Mouse (Mus musculus) liver, embryonic 14.5 days (tissue): ENCODE measurements at regions not wholly inside any gene's neighbourhood (a gene's known extent, or its start where the extent isn't known, plus 50 kb on each side); places are given as distances from the start of the nearest gene placed in this dataset.

Experiments used
- ATAC-seq: fragments of 200-750 bp; cut with Nextera tagmentation; 2 replicates; pipeline ENCODE4 v1.8.0; 2017; ENCODE audit warnings: moderate number of reproducible peaks, mild to moderate bottlenecking, moderate library complexity; ENCODE audit not compliant: insufficient read depth
- DNase-seq, 3 experiments: peaks; one replicate each; pipeline ENCODE4 v3.0.0-alpha.2; 2012 to 2013; ENCODE audit warnings: low read depth in 3 of 3, low spot score in 3 of 3
- H3K27ac ChIP-seq: fragments of 300-500 bp; sonication (generic); 2 replicates; pipeline ENCODE4 v1.5.1; 2014; ENCODE audit warnings: moderate library complexity, mild to moderate bottlenecking, control low read depth, inconsistent platforms
- H3K27me3 ChIP-seq: fragments of 300-500 bp; sonication (generic); 2 replicates; pipeline ENCODE4 v1.6.1; 2014; ENCODE audit warnings: mild to moderate bottlenecking, low read length, moderate library complexity; ENCODE audit not compliant: control insufficient read depth, insufficient read depth
- H3K36me3 ChIP-seq: fragments of 300-500 bp; sonication (generic); replicated peaks from 2 replicates; pipeline ENCODE4 v1.6.1; 2014; ENCODE audit warnings: low read depth; ENCODE audit not compliant: control insufficient read depth, insufficient read depth
- H3K4me1 ChIP-seq, 2 experiments: fragments of 200-500 bp in 1 of 2; fragments of 300-500 bp in 1 of 2; sonication (generic) in 1 of 2; replicated peaks; 2 replicates each; pipeline ENCODE4 v1.6.1; 2012 to 2014; ENCODE audit warnings: antibody characterized with exemption in 1 of 2, inconsistent platforms in 1 of 2, low read length in 1 of 2; ENCODE audit not compliant: control insufficient read depth in 2 of 2, insufficient read depth in 2 of 2
- H3K4me2 ChIP-seq: fragments of 300-500 bp; sonication (generic); 2 replicates; pipeline ENCODE4 v1.6.1; 2014; ENCODE audit warnings: low read depth, mild to moderate bottlenecking, control low read depth, moderate library complexity
- H3K4me3 ChIP-seq, 2 experiments: fragments of 200-500 bp in 1 of 2; fragments of 300-500 bp in 1 of 2; sonication (generic) in 1 of 2; 2 replicates each; pipeline ENCODE4 v1.5.1; 2012 to 2014; ENCODE audit warnings: low read depth in 2 of 2, low read length in 2 of 2, mild to moderate bottlenecking in 2 of 2, control low read depth in 1 of 2, inconsistent platforms in 1 of 2, moderate library complexity in 1 of 2; ENCODE audit not compliant: insufficient read depth in 1 of 2
- H3K9ac ChIP-seq: fragments of 300-500 bp; sonication (generic); replicated peaks from 2 replicates; pipeline ENCODE4 v1.6.1; 2014; ENCODE audit warnings: mild to moderate bottlenecking, control low read depth, moderate library complexity
- H3K9me3 ChIP-seq: fragments of 300-500 bp; sonication (generic); 2 replicates; pipeline ENCODE4 v1.6.1; 2016; ENCODE audit warnings: low read length, mixed read lengths; ENCODE audit not compliant: control insufficient read depth
- CTCF ChIP-seq: IDR thresholded peaks from 2 replicates; pipeline ENCODE4 v1.5.1; 2016; ENCODE audit warnings: antibody characterized with exemption, low read depth, control low read depth
- EP300 ChIP-seq: IDR thresholded peaks from 2 replicates; pipeline ENCODE4 v1.6.1; 2016; ENCODE audit warnings: antibody characterized with exemption, low read depth
- WGBS: fragments of 180-500 bp; shearing (Covaris S2); extraction: QIAGEN DNeasy Blood & Tissue Kit; methylation state at CpG from one replicate; pipeline ENCODE4 v1.1.7; 2014; ENCODE audit not compliant: insufficient replicate concordance; 5-methylcytosine and 5-hydroxymethylcytosine counted together

DNA sequence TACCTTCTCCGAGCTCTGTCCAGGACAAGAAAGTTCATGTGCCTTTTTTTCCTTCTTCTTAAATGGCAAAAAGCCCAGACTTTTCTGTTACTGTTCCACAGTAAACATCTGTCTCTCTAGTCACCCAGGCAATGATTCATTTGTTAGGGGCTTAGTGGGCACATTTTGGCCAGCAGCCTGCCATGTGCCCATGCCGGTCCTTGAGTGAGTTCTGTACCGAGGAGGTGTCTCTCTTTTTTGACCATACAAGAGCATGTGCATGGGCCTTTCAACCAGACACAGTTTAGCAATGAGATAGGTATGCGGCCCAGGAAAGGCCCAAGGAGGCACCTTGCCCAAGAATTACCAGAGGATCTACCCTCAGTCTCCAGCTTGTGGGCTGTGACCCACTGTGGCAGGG, 551.0 kb upstream of the Hsf2 start:
- WGBS, result 70% methylated on average over 4 of the region's 4 CpGs

DNA sequence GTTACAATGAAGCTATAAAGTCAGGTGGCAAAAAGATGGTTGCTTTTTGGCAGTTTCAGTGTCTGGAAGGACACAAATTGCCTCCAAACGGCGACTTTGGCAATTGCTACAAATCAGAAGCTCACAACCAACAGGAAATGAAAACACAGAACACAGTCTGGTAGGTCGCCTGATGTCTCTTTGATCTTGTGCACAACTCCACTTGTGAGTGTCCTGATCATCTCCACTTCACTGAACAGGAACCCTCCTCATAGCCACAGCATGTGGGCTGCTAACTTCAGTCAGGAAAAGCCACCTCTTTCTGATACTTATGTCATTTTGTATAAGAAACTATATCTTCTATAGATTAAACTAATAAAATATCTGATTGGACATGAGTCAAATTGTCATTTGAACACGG, 544.2 kb upstream of the Hsf2 start:
- Histone ChIP-seq H3K9ac (no peak overlapping the region), H3K36me3 (no peaks in the 10 kb centered on the region), H3K9me3 (no peaks in the 10 kb centered on the region), H3K4me1 (no peaks in the 10 kb centered on the region), H3K27ac (no peak overlapping the region), H3K4me2 (no peak overlapping the region), H3K4me3 (no peak overlapping the region), H3K27me3 (no peaks in the 10 kb centered on the region)
- 44% methylated on average over 4 of the region's 4 CpGs for WGBS
- ATAC-seq (no peak), DNase-seq (no peak)
- TF ChIP-seq CTCF, result no peak
- TF ChIP-seq EP300, result no peak

More for the DNA sequence above, 551.0 kb upstream of the Hsf2 start:
- Histone ChIP-seq H3K4me3 (no peak overlapping the region), H3K36me3 (no peaks in the 10 kb centered on the region), H3K27me3 (no peaks in the 10 kb centered on the region), H3K9me3 (no peaks in the 10 kb centered on the region), H3K4me2 (no peak overlapping the region), H3K9ac (no peak overlapping the region), H3K4me1 (no peaks in the 10 kb centered on the region), H3K27ac (no peak overlapping the region)
- no peak for DNase-seq
- TF ChIP-seq CTCF (no peak), EP300 (no peak)
- no peak for ATAC-seq

DNA sequence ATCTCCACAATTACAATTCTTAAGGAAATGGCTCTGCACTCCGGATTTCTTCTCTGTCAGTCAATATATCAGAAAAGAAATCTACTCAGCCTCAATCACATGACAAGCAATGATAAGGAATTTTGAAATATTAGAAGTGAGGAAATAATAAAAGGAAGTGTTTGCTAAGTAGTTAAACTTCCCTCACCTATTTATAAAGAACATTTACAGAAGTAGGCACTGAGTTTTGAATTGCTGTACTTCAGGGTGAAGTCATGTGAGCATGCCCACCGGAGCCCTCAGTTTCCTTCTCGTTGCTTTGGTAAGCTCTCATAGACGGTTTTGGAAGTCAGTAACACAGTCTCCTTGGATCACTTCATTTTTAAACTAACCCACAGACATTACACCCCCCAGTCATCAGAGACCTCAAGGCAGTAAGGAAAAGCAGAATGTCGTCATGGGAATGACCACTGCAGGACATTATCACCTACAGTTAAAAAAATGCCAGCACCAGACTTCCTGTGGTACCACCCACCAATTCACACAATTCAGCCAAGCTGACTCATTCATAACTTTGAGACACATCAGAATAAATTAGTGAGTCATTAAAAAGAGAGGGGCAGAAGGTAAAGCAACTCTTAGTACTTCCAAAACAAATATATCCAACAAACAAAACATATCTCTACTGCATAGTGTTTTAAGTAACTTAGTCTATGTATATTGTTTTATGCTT, 541.6 kb upstream of the Hsf2 start:
- no peak for ATAC-seq
- 31% methylated on average over 5 of the region's 5 CpGs for WGBS

DNA sequence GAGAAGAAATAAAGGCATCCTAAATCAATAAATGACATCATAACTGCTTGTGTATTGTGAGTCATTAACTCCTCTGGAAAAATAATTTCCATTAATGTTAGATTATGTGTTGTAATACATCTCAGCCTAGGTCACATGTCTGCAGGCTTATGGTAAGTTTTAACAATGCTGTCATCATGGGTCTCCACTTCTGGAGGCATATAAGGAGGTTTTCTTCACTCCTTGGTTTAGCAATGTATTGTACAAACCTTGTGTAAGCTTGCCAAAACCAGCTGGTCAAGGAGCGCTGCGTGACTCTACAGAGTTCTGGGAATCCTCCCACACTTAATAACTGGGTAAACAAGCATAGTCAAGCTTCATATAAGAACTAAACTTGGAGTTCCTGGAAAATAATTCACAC, 529.5 kb upstream of the Hsf2 start:
- H3K4me2 ChIP-seq, result no peak overlapping the region
- no peaks in the 10 kb centered on the region for H3K4me1 ChIP-seq
- no peak overlapping the region for H3K27ac ChIP-seq
- no peak for TF ChIP-seq EP300
- no peak for TF ChIP-seq CTCF
- ATAC-seq (no peak), DNase-seq (no peak)
- H3K27me3 ChIP-seq, result no peaks in the 10 kb centered on the region
- H3K9ac ChIP-seq, result no peak overlapping the region
- no peaks in the 10 kb centered on the region for H3K36me3 ChIP-seq
- H3K9me3 ChIP-seq, result no peaks in the 10 kb centered on the region
- 62% methylated on average over 2 of the region's 2 CpGs for WGBS
- H3K4me3 ChIP-seq, result no peak overlapping the region

More for the DNA sequence above, 541.6 kb upstream of the Hsf2 start:
- Histone ChIP-seq H3K27ac (no peak overlapping the region), H3K4me3 (no peak overlapping the region), H3K9me3 (no peaks in the 10 kb centered on the region), H3K36me3 (no peaks in the 10 kb centered on the region), H3K27me3 (no peaks in the 10 kb centered on the region), H3K4me1 (no peaks in the 10 kb centered on the region), H3K9ac (no peak overlapping the region), H3K4me2 (no peak overlapping the region)
- DNase-seq, result no peak
- TF ChIP-seq EP300 (no peak), CTCF (no peak)

DNA sequence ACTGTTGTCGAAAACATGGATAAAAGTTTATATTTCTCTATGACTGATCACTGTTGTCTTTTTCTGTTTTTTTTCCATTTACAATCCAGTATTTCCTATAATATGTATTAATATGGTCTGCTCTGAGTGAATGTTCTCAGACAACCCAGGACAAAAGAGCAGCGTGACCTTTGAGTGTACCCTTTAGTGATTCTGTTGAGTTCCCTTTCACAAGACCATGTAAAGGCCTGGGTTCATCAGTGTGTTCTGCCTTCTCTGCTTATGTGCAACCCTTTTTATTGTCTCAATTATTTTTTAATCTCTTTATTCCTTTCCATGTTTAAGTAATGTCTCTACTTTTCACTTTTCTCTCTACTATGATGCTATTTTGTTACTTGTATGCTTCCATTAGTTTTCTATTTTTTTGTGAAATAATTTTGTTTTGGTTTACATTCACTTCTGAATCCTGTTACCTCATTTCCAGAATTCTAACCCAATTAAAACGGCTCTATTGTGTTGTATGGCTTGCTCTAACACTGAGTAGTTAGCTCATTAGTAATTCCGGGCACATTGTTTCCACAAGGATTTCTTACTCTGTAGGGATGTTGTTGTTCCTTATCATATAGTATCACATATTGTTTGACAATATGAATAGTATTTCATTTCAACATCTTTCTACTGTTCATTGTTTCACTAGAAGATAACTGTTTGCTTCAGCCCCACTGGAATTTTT, 523.9 kb upstream of the Hsf2 start:
- 62% methylated on average over 4 of the region's 4 CpGs for WGBS

More for the DNA sequence above, 523.9 kb upstream of the Hsf2 start:
- TF ChIP-seq CTCF, result no peak
- no peak for TF ChIP-seq EP300
- H3K4me3 ChIP-seq, result no peak overlapping the region
- H3K9ac ChIP-seq, result no peak overlapping the region
- ATAC-seq (no peak), DNase-seq (no peak)
- no peaks in the 10 kb centered on the region for H3K9me3 ChIP-seq
- H3K36me3 ChIP-seq, result no peaks in the 10 kb centered on the region
- H3K4me2 ChIP-seq, result no peak overlapping the region
- H3K27ac ChIP-seq, result no peak overlapping the region
- H3K27me3 ChIP-seq, result no peaks in the 10 kb centered on the region
- H3K4me1 ChIP-seq, result no peaks in the 10 kb centered on the region
